Mouse (Mus musculus): Measurements from ENCODE around the gene Aox4.

- no peak for TF ChIP-seq POLR2A (IDR thresholded peaks at IDR 0.05; ENCODE audit: extremely low read depth, insufficient read depth, low read length)
- TF ChIP-seq CTCF (IDR thresholded peaks at IDR 0.05; ENCODE audit: extremely low read depth, insufficient read depth, low read length), result no peak; the same call in 1 of the 2 replicates
These were observed 58.0 kb downstream of the Aox4 start for GRCm38 (mm10) chr1:58268231-58268630.
